Mouse (Mus musculus): Measurements from ENCODE around the gene Man2a2. TPM values are rescaled to one million over a fixed set of nuclear protein-coding genes. Genes with fewer than 3 reads are reported as not detected.
"Not testable (repeated sequence)": the region's sequence is repeated elsewhere in the genome, so short reads cannot be mapped to it uniquely, and the experiment has no call there.

The Man2a2 gene
- total RNA-seq, 2 experiments from 2014 or later, result 139 to 157 TPM

- intact Hi-C loops (cut with DNase I), result no loop called here
- DNase-seq, result peak; percentile 88 to 93
Measured at GRCm38 (mm10) chr7:80342858-80343257, 28.3 kb downstream of the Man2a2 start, which contains the start of gene Hddc3. Gene Hddc3, plus strand, starts transcription at chr7:80343104.

- intact Hi-C loops (cut with DNase I), result no loop called here
- DNase-seq, result no peak
Measured at GRCm38 (mm10) chr7:80341793-80342192, 29.4 kb downstream of the Man2a2 start.

GRCm38 (mm10) chr7:80340793-80341192 is 30.4 kb downstream of the Man2a2 start, which contains the start of gene Unc45a:
Gene Unc45a, minus strand, starts transcription at chr7:80341005.
- intact Hi-C loops (cut with DNase I), result loop anchor here (1.0 kb wide), 1 partner anchor 31 kb away; the partner anchor contains the start of gene Man2a2
- peak; percentile 60 to 67 for DNase-seq

GRCm38 (mm10) chr7:80339793-80340628 is 31.2 kb downstream of the Man2a2 start:
- DNase-seq, result peak; percentile 96 to 97
- intact Hi-C loops (cut with DNase I), result loop anchor here (1.0 kb wide), 1 partner anchor 31 kb away; the partner anchor contains the start of gene Man2a2

- no peak for DNase-seq
- intact Hi-C loops (cut with DNase I), result no loop called here
Measured at GRCm38 (mm10) chr7:80339371-80339770, 31.8 kb downstream of the Man2a2 start.

GRCm38 (mm10) chr7:80336932-80337331 is 34.2 kb downstream of the Man2a2 start:
- DNase-seq, result no peak
- intact Hi-C loops (cut with DNase I), result no loop called here

GRCm38 (mm10) chr7:80334848-80335247 is 36.3 kb downstream of the Man2a2 start:
- no peak for DNase-seq
- intact Hi-C loops (cut with DNase I), result no loop called here

GRCm38 (mm10) chr7:80331433-80331832 is 39.7 kb downstream of the Man2a2 start:
- no peak for DNase-seq
- intact Hi-C loops (cut with DNase I), result no loop called here

GRCm38 (mm10) chr7:80330278-80330677 is 40.9 kb downstream of the Man2a2 start:
- intact Hi-C loops (cut with DNase I), result no loop called here

GRCm38 (mm10) chr7:80326076-80326475 is 45.1 kb downstream of the Man2a2 start:
- no peak for DNase-seq

More at GRCm38 (mm10) chr7:80330278-80330677, 40.9 kb downstream of the Man2a2 start:
- no peak for DNase-seq

GRCm38 (mm10) chr7:80325292-80325868 is 45.8 kb downstream of the Man2a2 start:
- DNase-seq, result no peak
- intact Hi-C loops (cut with DNase I), result no loop called here

More at GRCm38 (mm10) chr7:80326076-80326475, 45.1 kb downstream of the Man2a2 start:
- intact Hi-C loops (cut with DNase I), result no loop called here

GRCm38 (mm10) chr7:80324816-80325119 is 46.4 kb downstream of the Man2a2 start:
- intact Hi-C loops (cut with DNase I); DNase-seq: not testable (repeated sequence)

GRCm38 (mm10) chr7:80324043-80324815 is 46.9 kb downstream of the Man2a2 start, which contains the start of gene Rccd1:
Gene Rccd1, minus strand, starts transcription at chr7:80324454.
- DNase-seq, result peak; percentile 87 to 93
- intact Hi-C loops (cut with DNase I), result no loop called here

GRCm38 (mm10) chr7:80323336-80323735 is 47.8 kb downstream of the Man2a2 start:
- no peak for DNase-seq
- intact Hi-C loops (cut with DNase I), result no loop called here

- no peak for DNase-seq
- intact Hi-C loops (cut with DNase I), result no loop called here
Measured at GRCm38 (mm10) chr7:80319846-80320496, 51.2 kb downstream of the Man2a2 start.

- intact Hi-C loops (cut with DNase I), result no loop called here
- DNase-seq, result no peak
Measured at GRCm38 (mm10) chr7:80318670-80319069, 52.5 kb downstream of the Man2a2 start.

- intact Hi-C loops (cut with DNase I), result no loop called here
- no peak for DNase-seq
Measured at GRCm38 (mm10) chr7:80317439-80318115, 53.6 kb downstream of the Man2a2 start.

GRCm38 (mm10) chr7:80315733-80316132 is 55.4 kb downstream of the Man2a2 start:
- intact Hi-C loops (cut with DNase I), result no loop called here
- no peak for DNase-seq

GRCm38 (mm10) chr7:80310771-80311170 is 60.4 kb downstream of the Man2a2 start:
- intact Hi-C loops (cut with DNase I), result no loop called here
- DNase-seq, result no peak

- no peak for DNase-seq
- intact Hi-C loops (cut with DNase I), result no loop called here
Measured at GRCm38 (mm10) chr7:80307766-80308165, 63.4 kb downstream of the Man2a2 start.
